Mouse (Mus musculus): ENCODE measurements around the gene Pax9. TPM values are rescaled to one million over a fixed set of nuclear protein-coding genes. Genes with fewer than 3 reads are reported as not detected.

The Pax9 gene
- polyA plus RNA-seq, 1 experiment from 2014 or later, result 0.24 TPM

DNA sequence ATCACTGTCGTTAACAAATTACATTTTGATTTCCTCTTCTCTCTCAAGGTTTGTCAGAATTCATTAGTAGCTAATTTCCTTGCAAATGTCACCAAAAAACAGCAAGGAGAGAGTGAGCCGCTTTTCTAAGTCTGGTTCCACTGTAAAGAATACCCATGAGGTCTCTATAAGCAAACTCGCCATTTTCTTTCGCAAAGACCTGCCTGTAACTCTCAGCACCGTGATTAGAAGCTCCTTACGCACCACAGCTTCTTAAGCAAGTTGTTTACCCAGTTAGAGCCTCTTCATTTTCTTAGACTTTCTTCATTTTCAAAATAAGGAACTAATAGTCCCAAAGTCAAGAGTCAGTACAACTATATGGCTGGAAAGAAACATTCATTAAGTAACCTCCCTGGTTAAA lies 9.4 kb downstream of the Pax9 start:
- Histone ChIP-seq H3K27me3 (ENCODE audit: control insufficient read depth, insufficient read depth, low read depth, low read length) (peaks cover 56% of the 10 kb centered on the region), H3K4me3 (ENCODE audit: low read depth, low read length) (no peak overlapping the region), H3K9me3 (replicated peaks; ENCODE audit: control insufficient read depth, low read length) (no peaks in the 10 kb centered on the region), H3K27ac (ENCODE audit: low read length) (no peak overlapping the region), H3K4me2 (ENCODE audit: low read depth, low read length) (no peak overlapping the region), H3K9ac (ENCODE audit: low read depth, low read length) (no peak overlapping the region), H3K4me1 (ENCODE audit: control insufficient read depth, low read depth, low read length) (no peaks in the 10 kb centered on the region; the same call in 1 of the 2 replicates), H3K36me3 (ENCODE audit: control insufficient read depth, insufficient read depth) (no peaks in the 10 kb centered on the region)
- ATAC-seq (ENCODE audit: low read depth), result no peak
- WGBS (ENCODE audit: insufficient replicate concordance), result 8% methylated on average over 6 of the region's 6 CpGs

- H3K4me3 ChIP-seq (ENCODE audit: low read depth, low read length), result no peak overlapping the region
- no peaks in the 10 kb centered on the region for H3K9me3 ChIP-seq (replicated peaks; ENCODE audit: control insufficient read depth, low read length)
- no peaks in the 10 kb centered on the region for H3K4me1 ChIP-seq (ENCODE audit: control insufficient read depth, low read depth, low read length)
- H3K9ac ChIP-seq (ENCODE audit: low read depth, low read length), result no peak overlapping the region
- no peak overlapping the region for H3K27ac ChIP-seq (ENCODE audit: low read length)
- no peaks in the 10 kb centered on the region for H3K36me3 ChIP-seq (ENCODE audit: control insufficient read depth, insufficient read depth)
- 33% methylated on average over 14 of the region's 14 CpGs for WGBS (ENCODE audit: insufficient replicate concordance)
- no peak overlapping the region for H3K4me2 ChIP-seq (ENCODE audit: low read depth, low read length)
- ATAC-seq (ENCODE audit: low read depth), result no peak
- no peaks in the 10 kb centered on the region for H3K27me3 ChIP-seq (ENCODE audit: control insufficient read depth, insufficient read depth, low read depth, low read length)
These were observed 26.6 kb downstream of the Pax9 start for GRCm38 (mm10) chr12:56717971-56718706.

DNA sequence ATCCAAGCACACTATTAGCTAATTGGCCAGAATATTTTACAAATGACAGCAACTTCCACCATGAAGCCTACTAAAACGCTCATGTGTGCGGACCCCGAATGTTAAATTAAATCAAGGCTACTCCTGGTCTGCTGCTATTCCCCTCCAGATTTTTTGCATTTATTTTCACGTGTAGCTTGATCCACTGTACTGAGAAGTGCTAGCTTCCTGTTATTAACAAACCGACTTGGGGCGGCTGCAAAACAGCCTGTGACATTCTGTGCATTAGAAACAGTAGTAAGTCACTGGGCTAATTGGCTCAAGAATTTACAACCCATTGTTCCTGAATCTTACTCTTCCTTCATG lies 27.1 kb downstream of the Pax9 start:
- Histone ChIP-seq H3K4me1 (ENCODE audit: control insufficient read depth, low read depth, low read length) (no peaks in the 10 kb centered on the region), H3K36me3 (ENCODE audit: control insufficient read depth, insufficient read depth) (no peaks in the 10 kb centered on the region), H3K9ac (ENCODE audit: low read depth, low read length) (no peak overlapping the region), H3K27me3 (ENCODE audit: control insufficient read depth, insufficient read depth, low read depth, low read length) (no peaks in the 10 kb centered on the region), H3K9me3 (replicated peaks; ENCODE audit: control insufficient read depth, low read length) (no peaks in the 10 kb centered on the region), H3K4me3 (ENCODE audit: low read depth, low read length) (no peak overlapping the region), H3K27ac (ENCODE audit: low read length) (no peak overlapping the region), H3K4me2 (ENCODE audit: low read depth, low read length) (no peak overlapping the region)
- ATAC-seq (ENCODE audit: low read depth), result no peak
- 41% methylated on average over 6 of the region's 6 CpGs for WGBS (ENCODE audit: insufficient replicate concordance)

- Histone ChIP-seq H3K27ac (ENCODE audit: low read length) (no peak overlapping the region), H3K4me2 (ENCODE audit: low read depth, low read length) (no peak overlapping the region), H3K27me3 (ENCODE audit: control insufficient read depth, insufficient read depth, low read depth, low read length) (no peaks in the 10 kb centered on the region), H3K9me3 (replicated peaks; ENCODE audit: control insufficient read depth, low read length) (no peaks in the 10 kb centered on the region), H3K4me3 (ENCODE audit: low read depth, low read length) (no peak overlapping the region), H3K9ac (ENCODE audit: low read depth, low read length) (no peak overlapping the region), H3K36me3 (ENCODE audit: control insufficient read depth, insufficient read depth) (no peaks in the 10 kb centered on the region), H3K4me1 (ENCODE audit: control insufficient read depth, low read depth, low read length) (no peaks in the 10 kb centered on the region)
- WGBS (ENCODE audit: insufficient replicate concordance), result 65% methylated on average over 4 of the region's 4 CpGs
- no peak for ATAC-seq (ENCODE audit: low read depth)
These were observed 36.1 kb downstream of the Pax9 start for GRCm38 (mm10) chr12:56727631-56728030.

GRCm38 (mm10) chr12:56737104-56737503 lies 45.5 kb downstream of the Pax9 start:
- Histone ChIP-seq H3K27ac (ENCODE audit: low read length) (no peak overlapping the region), H3K27me3 (ENCODE audit: control insufficient read depth, insufficient read depth, low read depth, low read length) (no peaks in the 10 kb centered on the region), H3K9me3 (replicated peaks; ENCODE audit: control insufficient read depth, low read length) (no peaks in the 10 kb centered on the region), H3K9ac (ENCODE audit: low read depth, low read length) (no peak overlapping the region), H3K4me3 (ENCODE audit: low read depth, low read length) (no peak overlapping the region), H3K4me2 (ENCODE audit: low read depth, low read length) (no peak overlapping the region), H3K4me1 (ENCODE audit: control insufficient read depth, low read depth, low read length) (no peaks in the 10 kb centered on the region), H3K36me3 (ENCODE audit: control insufficient read depth, insufficient read depth) (no peaks in the 10 kb centered on the region)
- 81% methylated on average over 4 of the region's 4 CpGs for WGBS (ENCODE audit: insufficient replicate concordance)
- ATAC-seq (ENCODE audit: low read depth), result no peak

Other genes with a start within 250 kb of the Pax9 start
- not detected in 2 replicates for gene Nkx2-1, start 154.9 kb upstream of the Pax9 start, polyA plus RNA-seq (2015; fragmentation: Nextera tagmentation; extraction: Ambion mirVana)
- gene Nkx2-9, start 78.5 kb upstream of the Pax9 start, polyA plus RNA-seq (2015; fragmentation: Nextera tagmentation; extraction: Ambion mirVana), result not detected in 2 replicates

Data from liver, embryonic 16.5 days (tissue).